Mouse (Mus musculus): ENCODE measurements at regions not wholly inside any gene's neighbourhood (a gene's known extent, or its start where the extent isn't known, plus 50 kb on each side); places are given as distances from the start of the nearest gene placed in this dataset.

GRCm38 (mm10) chr13:112063409-112064111 is 224.7 kb upstream of the Ankrd55 start:
- DNase-seq (ENCODE audit: low read depth in 1 of 2, low spot score in 2 of 2), result peak in 1 of 2 experiments; percentile 49
- Histone ChIP-seq H3K36me3 (ENCODE audit: control insufficient read depth, insufficient read depth, low read length) (no peaks in the 10 kb centered on the region), H3K27ac (ENCODE audit: insufficient read depth, low read length) (no peak overlapping the region), H3K4me1 (ENCODE audit: control insufficient read depth, insufficient read depth, insufficient read length) (peaks cover 9% of the 10 kb centered on the region; the same call in 1 of the 2 replicates), H3K4me3 (ENCODE audit: extremely low read depth, insufficient read depth, insufficient read length) (no peak overlapping the region), H3K27me3 (ENCODE audit: control insufficient read depth, insufficient read depth, low read length) (no peaks in the 10 kb centered on the region)
- TF ChIP-seq POLR2A (IDR thresholded peaks at IDR 0.05; ENCODE audit: low read depth, low read length) (no peak), CTCF (IDR thresholded peaks at IDR 0.05; ENCODE audit: extremely low read depth, insufficient read depth, insufficient read length, insufficient replicate concordance) (no peak)
- WGBS, result 14% methylated on average over 11 of the region's 11 CpGs

- no peak overlapping the region for H3K4me3 ChIP-seq (ENCODE audit: extremely low read depth, insufficient read depth, insufficient read length)
- TF ChIP-seq CTCF (IDR thresholded peaks at IDR 0.05; ENCODE audit: extremely low read depth, insufficient read depth, insufficient read length, insufficient replicate concordance) (no peak), POLR2A (IDR thresholded peaks at IDR 0.05; ENCODE audit: low read depth, low read length) (no peak)
- peaks cover 9% of the 10 kb centered on the region; the same call in 1 of the 2 replicates for H3K4me1 ChIP-seq (ENCODE audit: control insufficient read depth, insufficient read depth, insufficient read length)
- DNase-seq (ENCODE audit: low read depth in 1 of 2, low spot score in 2 of 2), result no peak
- no peak overlapping the region for H3K27ac ChIP-seq (ENCODE audit: insufficient read depth, low read length)
- no peaks in the 10 kb centered on the region for H3K27me3 ChIP-seq (ENCODE audit: control insufficient read depth, insufficient read depth, low read length)
- WGBS, result 55% methylated on average over 10 of the region's 10 CpGs
- no peaks in the 10 kb centered on the region for H3K36me3 ChIP-seq (ENCODE audit: control insufficient read depth, insufficient read depth, low read length)
Measured at GRCm38 (mm10) chr13:112064681-112065080, 223.6 kb upstream of the Ankrd55 start.

GRCm38 (mm10) chr13:112067066-112067847 is 221.0 kb upstream of the Ankrd55 start:
- H3K27me3 ChIP-seq (ENCODE audit: control insufficient read depth, insufficient read depth, low read length), result no peaks in the 10 kb centered on the region

GRCm38 (mm10) chr13:112070757-112071156 is 217.5 kb upstream of the Ankrd55 start:
- no peaks in the 10 kb centered on the region; the same call in 1 of the 2 replicates for H3K4me1 ChIP-seq (ENCODE audit: control insufficient read depth, insufficient read depth, insufficient read length)
- WGBS, result 61% methylated on average over 4 of the region's 4 CpGs
- H3K36me3 ChIP-seq (ENCODE audit: control insufficient read depth, insufficient read depth, low read length), result no peaks in the 10 kb centered on the region
- TF ChIP-seq POLR2A (IDR thresholded peaks at IDR 0.05; ENCODE audit: low read depth, low read length), result no peak
- TF ChIP-seq CTCF (IDR thresholded peaks at IDR 0.05; ENCODE audit: extremely low read depth, insufficient read depth, insufficient read length, insufficient replicate concordance), result no peak
- H3K27ac ChIP-seq (ENCODE audit: insufficient read depth, low read length), result no peak overlapping the region
- no peaks in the 10 kb centered on the region for H3K27me3 ChIP-seq (ENCODE audit: control insufficient read depth, insufficient read depth, low read length)
- no peak for DNase-seq (ENCODE audit: low read depth in 1 of 2, low spot score in 2 of 2)
- no peak overlapping the region for H3K4me3 ChIP-seq (ENCODE audit: extremely low read depth, insufficient read depth, insufficient read length)

More at GRCm38 (mm10) chr13:112067066-112067847, 221.0 kb upstream of the Ankrd55 start:
- peaks cover 5% of the 10 kb centered on the region; the same call in 1 of the 2 replicates for H3K4me1 ChIP-seq (ENCODE audit: control insufficient read depth, insufficient read depth, insufficient read length)
- no peaks in the 10 kb centered on the region for H3K36me3 ChIP-seq (ENCODE audit: control insufficient read depth, insufficient read depth, low read length)
- no peak for DNase-seq (ENCODE audit: low read depth in 1 of 2, low spot score in 2 of 2)
- H3K27ac ChIP-seq (ENCODE audit: insufficient read depth, low read length), result no peak overlapping the region
- no peak overlapping the region for H3K4me3 ChIP-seq (ENCODE audit: extremely low read depth, insufficient read depth, insufficient read length)
- WGBS, result 87% methylated on average over 20 of the region's 20 CpGs
- TF ChIP-seq CTCF (IDR thresholded peaks at IDR 0.05; ENCODE audit: extremely low read depth, insufficient read depth, insufficient read length, insufficient replicate concordance), result no peak
- no peak for TF ChIP-seq POLR2A (IDR thresholded peaks at IDR 0.05; ENCODE audit: low read depth, low read length)

GRCm38 (mm10) chr13:112071209-112071955 is 216.9 kb upstream of the Ankrd55 start:
- Histone ChIP-seq H3K4me1 (ENCODE audit: control insufficient read depth, insufficient read depth, insufficient read length) (no peaks in the 10 kb centered on the region; the same call in 1 of the 2 replicates), H3K4me3 (ENCODE audit: extremely low read depth, insufficient read depth, insufficient read length) (no peak overlapping the region), H3K27me3 (ENCODE audit: control insufficient read depth, insufficient read depth, low read length) (no peaks in the 10 kb centered on the region), H3K36me3 (ENCODE audit: control insufficient read depth, insufficient read depth, low read length) (no peaks in the 10 kb centered on the region), H3K27ac (ENCODE audit: insufficient read depth, low read length) (no peak overlapping the region)
- 91% methylated on average over 10 of the region's 10 CpGs for WGBS
- no peak for DNase-seq (ENCODE audit: low read depth in 1 of 2, low spot score in 2 of 2)
- no peak for TF ChIP-seq CTCF (IDR thresholded peaks at IDR 0.05; ENCODE audit: extremely low read depth, insufficient read depth, insufficient read length, insufficient replicate concordance)
- TF ChIP-seq POLR2A (IDR thresholded peaks at IDR 0.05; ENCODE audit: low read depth, low read length), result no peak

GRCm38 (mm10) chr13:112071956-112072314 is 216.3 kb upstream of the Ankrd55 start:
- Histone ChIP-seq H3K4me3 (ENCODE audit: extremely low read depth, insufficient read depth, insufficient read length) (no peak overlapping the region), H3K36me3 (ENCODE audit: control insufficient read depth, insufficient read depth, low read length) (no peaks in the 10 kb centered on the region), H3K27ac (ENCODE audit: insufficient read depth, low read length) (no peak overlapping the region), H3K4me1 (ENCODE audit: control insufficient read depth, insufficient read depth, insufficient read length) (no peaks in the 10 kb centered on the region; the same call in 1 of the 2 replicates), H3K27me3 (ENCODE audit: control insufficient read depth, insufficient read depth, low read length) (no peaks in the 10 kb centered on the region)
- DNase-seq (ENCODE audit: low read depth in 1 of 2, low spot score in 2 of 2), result no peak
- WGBS, result 92% methylated on average over 3 of the region's 3 CpGs
- no peak for TF ChIP-seq CTCF (IDR thresholded peaks at IDR 0.05; ENCODE audit: extremely low read depth, insufficient read depth, insufficient read length, insufficient replicate concordance)
- TF ChIP-seq POLR2A (IDR thresholded peaks at IDR 0.05; ENCODE audit: low read depth, low read length), result no peak

All from spleen, adult 2 months (tissue).